Mouse (Mus musculus) E14TG2a.4 (cell line): ENCODE results near the gene Arl13a.

Experiments
- H3K27me3 ChIP-seq: 2 replicates; pipeline ENCODE4 v1.6.1; 2014; ENCODE audit warnings: low read length, control low read depth; ENCODE audit not compliant: insufficient read depth
- H3K36me3 ChIP-seq: 2 replicates; pipeline ENCODE4 v1.6.1; 2014; ENCODE audit warnings: low read length, control low read depth; ENCODE audit not compliant: insufficient read depth
- H3K4me1 ChIP-seq: replicated peaks from 2 replicates; pipeline ENCODE4 v1.6.1; 2014; ENCODE audit warnings: low read depth, low read length, control low read depth
- H3K4me3 ChIP-seq: replicated peaks from 2 replicates; pipeline ENCODE4 v1.5.1; 2014; ENCODE audit warnings: mild to moderate bottlenecking, low read length
- H3K9me3 ChIP-seq: 2 replicates; pipeline ENCODE4 v1.6.1; 2014; ENCODE audit warnings: low read length, control low read depth
- CTCF ChIP-seq: conservative IDR thresholded peaks from 2 replicates; pipeline ENCODE4 v1.5.1; 2014; ENCODE audit warnings: low read length
- NANOG ChIP-seq: IDR thresholded peaks from 2 replicates; pipeline ENCODE4 v1.6.1; 2014; ENCODE audit warnings: borderline replicate concordance, low read length, mixed read lengths
- POU5F1 ChIP-seq: IDR thresholded peaks from 2 replicates; pipeline ENCODE4 v1.6.1; 2014; ENCODE audit warnings: low read length, borderline replicate concordance

The Arl13a gene

GRCm38 (mm10) chrX:134245946-134246345 is 58.6 kb downstream of the Arl13a start:
- TF ChIP-seq NANOG (no peak), POU5F1 (no peak), CTCF (no peak)
- Histone ChIP-seq H3K4me3 (no peak overlapping the region), H3K36me3 (no peaks in the 10 kb centered on the region), H3K4me1 (no peaks in the 10 kb centered on the region), H3K27me3 (no peaks in the 10 kb centered on the region), H3K9me3 (no peaks in the 10 kb centered on the region)

GRCm38 (mm10) chrX:134248202-134248601 is 60.9 kb downstream of the Arl13a start:
- Histone ChIP-seq H3K4me3 (no peak overlapping the region), H3K9me3 (no peaks in the 10 kb centered on the region), H3K36me3 (no peaks in the 10 kb centered on the region), H3K27me3 (no peaks in the 10 kb centered on the region), H3K4me1 (no peaks in the 10 kb centered on the region)
- TF ChIP-seq CTCF (no peak), NANOG (no peak), POU5F1 (no peak)
